Mouse (Mus musculus) embryonic fibroblast, embryonic 13.5 days (primary cell): ENCODE measurements around the gene Hectd4.

Experiments used
- CTCF ChIP-seq: IDR thresholded peaks from 2 replicates; pipeline ENCODE4 v1.5.1; 2011; ENCODE audit warnings: mild to moderate bottlenecking, control low read depth, low read length, moderate library complexity, borderline replicate concordance; ENCODE audit not compliant: insufficient read depth
- POLR2A ChIP-seq: IDR thresholded peaks from 2 replicates; pipeline ENCODE4 v1.6.1; 2011; ENCODE audit warnings: low read depth, mild to moderate bottlenecking, control low read depth, low read length, moderate library complexity

DNA sequence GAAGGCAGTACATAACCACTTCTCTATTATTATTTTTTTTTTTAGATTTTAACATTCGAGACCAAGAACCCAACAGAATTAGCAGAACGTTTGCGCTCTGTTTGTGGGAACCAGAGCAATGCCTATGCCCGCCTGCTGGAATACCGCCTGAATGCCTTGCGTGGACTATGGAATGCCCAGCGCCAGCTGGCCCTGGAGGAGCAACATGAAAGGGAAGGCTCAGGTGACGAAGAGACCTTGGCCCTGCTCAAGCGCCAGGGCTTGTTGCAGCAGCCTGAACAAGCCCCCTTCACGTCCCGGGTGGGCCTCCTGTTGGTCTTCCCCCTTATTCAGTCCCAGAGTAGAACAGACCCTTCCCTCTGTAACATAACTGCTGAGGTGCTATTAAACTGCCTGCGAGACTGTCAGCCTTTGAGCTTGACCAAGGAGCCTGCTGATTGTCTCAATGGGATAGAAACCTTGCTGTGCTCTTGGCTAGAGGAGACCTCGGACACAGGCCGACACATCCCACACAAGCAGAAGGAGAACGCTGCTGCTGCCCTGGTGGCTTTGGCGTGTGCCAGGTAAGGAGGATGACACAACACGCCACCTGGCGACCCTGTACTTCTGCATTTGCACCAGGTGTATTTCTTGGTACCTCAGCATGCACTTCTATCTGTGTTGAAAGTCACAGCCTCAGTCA is 33.9 kb downstream of the Hectd4 start:
- TF ChIP-seq POLR2A = no peak
- no peak for TF ChIP-seq CTCF
